Comparison of ENCODE assay signal across 16 mouse cellular contexts in the genomic region with DNA sequence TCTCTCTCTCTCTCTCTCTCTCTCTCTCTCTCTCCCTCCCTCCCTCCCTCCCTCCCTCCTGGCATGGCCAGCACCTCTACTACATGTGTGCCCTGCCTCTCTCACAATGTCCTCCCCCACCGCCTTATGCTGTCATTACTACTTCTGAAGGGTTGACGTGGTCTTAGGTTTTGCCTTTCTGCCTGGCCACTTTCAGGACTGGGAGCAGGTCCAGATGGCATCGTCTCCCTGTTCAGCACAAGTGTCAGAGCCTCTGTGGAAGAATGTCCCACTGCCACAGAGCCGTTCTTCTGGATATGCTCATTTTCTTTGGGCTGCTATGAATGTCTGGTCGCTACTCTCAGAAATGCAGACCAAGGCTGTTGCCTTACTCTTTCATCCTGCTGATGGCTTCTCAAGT.
"Had no signal": no experiment of that assay in that cellular context is flagged by ENCODE, and none has a peak within 500 bp of the region (broad histone marks: within the 10 kb centered on the region; RNA-seq: fewer than 3 reads in every experiment).

No protein-coding gene starts in this region.

- ATAC-seq: hindbrain, embryonic 16.5 days; inflammation-experienced regulatory T-cells, adult 6 months; intestine, embryonic 15.5 days; intestine, postnatal 0 days had no signal

- DNase-seq: gastrocnemius, adult 2 months; gastrocnemius, postnatal 10 days; gastrocnemius, postnatal 25 days; heart, adult 2 months; heart, postnatal 10 days; heart, postnatal 4 days; kidney, adult 18-20 months; kidney, adult 8-10 months; kidney, postnatal 10 days; kidney, postnatal 25 days; kidney, postnatal 4 days; liver had no signal
